Mouse (Mus musculus) CH12.LX (cell line): Measurements from ENCODE around the gene Cacng8.

Source experiments
- CHD2 ChIP-seq: IDR thresholded peaks from 2 replicates; pipeline ENCODE4 v1.6.1; 2011; ENCODE audit warnings: low read length, improper control_type of control experiment
- CTCF ChIP-seq, 2 experiments: IDR thresholded peaks in 1 of 2; conservative IDR thresholded peaks in 1 of 2; 2 replicates each; pipeline ENCODE4 v1.5.1; 2011 to 2012; ENCODE audit warnings: low read depth in 2 of 2, low read length in 2 of 2, improper control_type of control experiment in 1 of 2, inconsistent platforms in 1 of 2, mild to moderate bottlenecking in 1 of 2, moderate library complexity in 1 of 2
- E2F4 ChIP-seq: IDR thresholded peaks from 2 replicates; pipeline ENCODE4 v1.6.1; 2011; ENCODE audit warnings: low read depth, low read length, improper control_type of control experiment; ENCODE audit not compliant: insufficient replicate concordance
- ELF1 ChIP-seq: IDR thresholded peaks from 2 replicates; pipeline ENCODE4 v1.6.1; 2014; ENCODE audit warnings: low read depth, mild to moderate bottlenecking, inconsistent platforms, low read length, improper control_type of control experiment
- EP300 ChIP-seq: IDR thresholded peaks from 2 replicates; pipeline ENCODE4 v1.6.1; 2011; ENCODE audit warnings: low read length, improper control_type of control experiment
- MAFK ChIP-seq: IDR thresholded peaks from 2 replicates; pipeline ENCODE4 v1.6.1; 2011; ENCODE audit warnings: low read length, improper control_type of control experiment; ENCODE audit not compliant: insufficient replicate concordance
- NRF1 ChIP-seq: IDR thresholded peaks from 2 replicates; pipeline ENCODE4 v1.6.1; 2014; ENCODE audit warnings: low read depth, mild to moderate bottlenecking, inconsistent platforms, low read length, improper control_type of control experiment, moderate library complexity
- POLR2AphosphoS2 ChIP-seq: IDR thresholded peaks from 2 replicates; pipeline ENCODE4 v1.6.1; 2011; ENCODE audit warnings: low read depth, low read length, improper control_type of control experiment
- SIN3A ChIP-seq: IDR thresholded peaks from 2 replicates; pipeline ENCODE4 v1.6.1; 2012; ENCODE audit warnings: low read length, improper control_type of control experiment, inconsistent platforms
- SMC3 ChIP-seq: IDR thresholded peaks from 2 replicates; pipeline ENCODE4 v1.6.1; 2011; ENCODE audit warnings: low read depth, low read length, improper control_type of control experiment
- USF1 ChIP-seq: IDR thresholded peaks from 2 replicates; pipeline ENCODE4 v1.6.1; 2014; ENCODE audit warnings: low read depth, mild to moderate bottlenecking, inconsistent platforms, low read length, improper control_type of control experiment
- ZC3H11A ChIP-seq: IDR thresholded peaks from 2 replicates; pipeline ENCODE4 v1.6.1; 2012; ENCODE audit warnings: low read depth, mild to moderate bottlenecking, inconsistent platforms, low read length, improper control_type of control experiment
- ZNF384 ChIP-seq: IDR thresholded peaks from 2 replicates; pipeline ENCODE4 v1.6.1; 2012; ENCODE audit warnings: low read depth, low read length, improper control_type of control experiment, inconsistent platforms

- TF ChIP-seq SMC3 (no peak), ZNF384 (no peak), EP300 (no peak), CTCF (conservative IDR thresholded peaks at IDR 0.05 in 1 of 2, IDR thresholded peaks at IDR 0.05 in 1 of 2; ENCODE audit: low read depth in 2 of 2, low read length in 2 of 2) (no peak), NRF1 (no peak), E2F4 (no peak), ELF1 (no peak), MAFK (no peak), SIN3A (no peak), ZC3H11A (no peak), POLR2AphosphoS2 (no peak), USF1 (no peak), CHD2 (no peak)
These were observed 2.7 kb upstream of the Cacng8 start for GRCm38 (mm10) chr7:3387761-3388160.
